Mouse (Mus musculus) heart, adult 2 months (tissue): ENCODE measurements around the gene Numb. TPM values are rescaled to one million over a fixed set of nuclear protein-coding genes. Genes with fewer than 3 reads are reported as not detected.

Source experiments
- DNase-seq, 2 experiments: peaks; one replicate each; pipeline ENCODE4 v3.0.0; 2021
- H3K27ac ChIP-seq: fragments of 200-600 bp; 2 replicates; pipeline ENCODE4 v1.8.1; 2022
- H3K27me3 ChIP-seq: fragments of 200-500 bp; 2 replicates; pipeline ENCODE4 v1.6.1; 2012; ENCODE audit warnings: mild to moderate bottlenecking, low read length, inconsistent platforms, mixed read lengths; ENCODE audit not compliant: control insufficient read depth, insufficient read depth
- H3K36me3 ChIP-seq: fragments of 200-500 bp; 2 replicates; pipeline ENCODE4 v1.6.1; 2012; ENCODE audit warnings: low read length, inconsistent platforms; ENCODE audit not compliant: control insufficient read depth, insufficient read depth
- H3K4me1 ChIP-seq: fragments of 200-500 bp; 2 replicates; pipeline ENCODE4 v1.6.1; 2011; ENCODE audit warnings: low read length; ENCODE audit not compliant: control insufficient read depth, insufficient read depth
- H3K4me3 ChIP-seq: fragments of 200-600 bp; 2 replicates; pipeline ENCODE4 v1.8.1; 2022
- H3K79me2 ChIP-seq: fragments of 200-500 bp; replicated peaks from 2 replicates; pipeline ENCODE4 v1.6.1; 2012; ENCODE audit warnings: mild to moderate bottlenecking, inconsistent platforms, low read length, moderate library complexity, mixed read lengths; ENCODE audit not compliant: control insufficient read depth, insufficient read depth
- H3K9ac ChIP-seq: fragments of 200-500 bp; 2 replicates; pipeline ENCODE4 v1.6.1; 2012; ENCODE audit warnings: low read depth, mild to moderate bottlenecking, control low read depth, inconsistent platforms, low read length, mixed read lengths
- CTCF ChIP-seq: fragments of 200-600 bp; IDR thresholded peaks from 2 replicates; pipeline ENCODE4 v1.8.1; 2022; ENCODE audit warnings: antibody characterized with exemption, mild to moderate bottlenecking, moderate library complexity
- EP300 ChIP-seq: fragments of 200-500 bp; IDR thresholded peaks from 2 replicates; pipeline ENCODE4 v1.6.1; 2011; ENCODE audit warnings: low read depth, low read length, control low read depth; ENCODE audit not compliant: insufficient read depth
- POLR2A ChIP-seq: fragments of 200-500 bp; IDR thresholded peaks from 2 replicates; pipeline ENCODE4 v1.6.1; 2011; ENCODE audit warnings: mild to moderate bottlenecking, low read depth, low read length, control low read depth; ENCODE audit not compliant: insufficient read depth
- WGBS: fragments of 180-500 bp; shearing (Covaris S2); methylation state at CpG from one replicate; pipeline ENCODE4 v1.1.7; 2018; 5-methylcytosine and 5-hydroxymethylcytosine counted together
- intact Hi-C: fragments of 180-260 bp; cut with DNase I; formaldehyde crosslinking; loops from one replicate; pipeline ENCODE4 v1.15.1; 2025
- polyA plus RNA-seq: library from polyadenylated mRNA; depleted of rRNA; stranded (reverse); fragments of >200 nt; gene quantifications from 2 replicates; pipeline ENCODE4 v1.2.3, GENCODE M21; 2012
- total RNA-seq, 2 experiments: library from RNA; stranded (reverse); gene quantifications; 2 replicates each; pipeline ENCODE4 v1.2.3; 2021

The Numb gene
- total and polyA plus RNA-seq, 3 experiments, result 31.1 to 32.3 (median 31.6) TPM

GRCm38 (mm10) chr12:83842678-83843440, 78.9 kb downstream of the Numb start:
- Histone ChIP-seq H3K36me3 (no peaks in the 10 kb centered on the region; the same call in 1 of the 2 replicates), H3K4me1 (no peaks in the 10 kb centered on the region; the same call in 1 of the 2 replicates), H3K4me3 (no peak overlapping the region), H3K9ac (no peak overlapping the region), H3K79me2 (no peaks in the 10 kb centered on the region), H3K27ac (no peak overlapping the region), H3K27me3 (no peaks in the 10 kb centered on the region)
- intact Hi-C loops, result no loop called here
- DNase-seq, result no peak
- 92% methylated on average over 3 of the region's 3 CpGs for WGBS
- TF ChIP-seq EP300 (no peak), CTCF (no peak), POLR2A (no peak)

- Histone ChIP-seq H3K4me1 (no peaks in the 10 kb centered on the region; the same call in 1 of the 2 replicates), H3K4me3 (no peak overlapping the region), H3K79me2 (no peaks in the 10 kb centered on the region), H3K36me3 (no peaks in the 10 kb centered on the region; the same call in 1 of the 2 replicates), H3K27ac (no peak overlapping the region), H3K27me3 (no peaks in the 10 kb centered on the region), H3K9ac (no peak overlapping the region)
- no peak for TF ChIP-seq CTCF
- TF ChIP-seq EP300, result no peak
- no peak for TF ChIP-seq POLR2A
- intact Hi-C loops, result no loop called here
- 83% methylated on average over 10 of the region's 10 CpGs for WGBS
- no peak for DNase-seq
These were observed 80.1 kb downstream of the Numb start for GRCm38 (mm10) chr12:83841409-83842190.

GRCm38 (mm10) chr12:83833979-83834378, 87.8 kb downstream of the Numb start:
- H3K36me3 ChIP-seq, result no peaks in the 10 kb centered on the region
- no peak overlapping the region for H3K27ac ChIP-seq
- no peaks in the 10 kb centered on the region for H3K27me3 ChIP-seq
- TF ChIP-seq POLR2A, result no peak
- no peak for TF ChIP-seq CTCF
- TF ChIP-seq EP300, result no peak
- WGBS, result 95% methylated on average over 3 of the region's 3 CpGs
- H3K4me1 ChIP-seq, result no peaks in the 10 kb centered on the region; the same call in 1 of the 2 replicates
- no peak for DNase-seq
- H3K4me3 ChIP-seq, result no peak overlapping the region
- H3K79me2 ChIP-seq, result no peaks in the 10 kb centered on the region
- intact Hi-C loops, result no loop called here
- H3K9ac ChIP-seq, result no peak overlapping the region

- no peaks in the 10 kb centered on the region for H3K36me3 ChIP-seq
- H3K27me3 ChIP-seq, result no peaks in the 10 kb centered on the region
- no peak overlapping the region for H3K4me3 ChIP-seq
- TF ChIP-seq EP300 (no peak), CTCF (no peak), POLR2A (no peak)
- no peaks in the 10 kb centered on the region for H3K4me1 ChIP-seq
- WGBS, result 82% methylated on average over 3 of the region's 3 CpGs
- intact Hi-C loops, result no loop called here
- H3K79me2 ChIP-seq, result no peaks in the 10 kb centered on the region
- no peak overlapping the region for H3K27ac ChIP-seq
- no peak overlapping the region for H3K9ac ChIP-seq
- no peak for DNase-seq
These were observed 91.3 kb downstream of the Numb start for GRCm38 (mm10) chr12:83830424-83830823.

- Histone ChIP-seq H3K79me2 (no peaks in the 10 kb centered on the region), H3K4me3 (no peak overlapping the region), H3K27me3 (no peaks in the 10 kb centered on the region), H3K9ac (no peak overlapping the region), H3K36me3 (peaks cover 2% of the 10 kb centered on the region; the same call in 1 of the 2 replicates), H3K27ac (no peak overlapping the region), H3K4me1 (no peaks in the 10 kb centered on the region)
- WGBS, result 69% methylated on average over 1 of the region's 1 CpGs
- no peak for TF ChIP-seq CTCF
- TF ChIP-seq EP300, result no peak
- no peak for TF ChIP-seq POLR2A
- intact Hi-C loops, result no loop called here
- no peak for DNase-seq
These were observed 105.1 kb downstream of the Numb start for GRCm38 (mm10) chr12:83816616-83817015.

GRCm38 (mm10) chr12:83811901-83812300, 109.8 kb downstream of the Numb start:
- Histone ChIP-seq H3K79me2 (no peaks in the 10 kb centered on the region), H3K36me3 (peaks cover 6% of the 10 kb centered on the region), H3K9ac (no peak overlapping the region), H3K4me3 (no peak overlapping the region), H3K27ac (no peak overlapping the region), H3K27me3 (no peaks in the 10 kb centered on the region), H3K4me1 (no peaks in the 10 kb centered on the region)
- DNase-seq, result no peak
- 86% methylated on average over 3 of the region's 3 CpGs for WGBS
- no peak for TF ChIP-seq CTCF
- no peak for TF ChIP-seq EP300
- no peak for TF ChIP-seq POLR2A
- intact Hi-C loops, result no loop called here
